Mouse (Mus musculus) stomach, embryonic 15.5 days (tissue): Measurements from ENCODE around the gene Otud7a. TPM values are rescaled to one million over a fixed set of nuclear protein-coding genes. Genes with fewer than 3 reads are reported as not detected.
A peak's percentile ranks its signal among the peaks of the same experiment; 100 is the strongest.

ENCODE experiments used
- ATAC-seq: fragments of 200-750 bp; cut with Nextera tagmentation; 2 replicates; pipeline ENCODE4 v1.8.0; 2017; ENCODE audit warnings: low read depth, moderate number of reproducible peaks, moderate TSS enrichment; ENCODE audit not compliant: insufficient read depth, low FRiP score
- H3K27ac ChIP-seq: fragments of 300-500 bp; sonication (generic); 2 replicates; pipeline ENCODE4 v1.5.1; 2015; ENCODE audit warnings: mild to moderate bottlenecking, inconsistent platforms
- H3K27me3 ChIP-seq: fragments of 300-500 bp; sonication (generic); replicated peaks from 2 replicates; pipeline ENCODE4 v1.6.1; 2015; ENCODE audit warnings: inconsistent platforms
- H3K36me3 ChIP-seq: fragments of 300-500 bp; sonication (generic); 2 replicates; pipeline ENCODE4 v1.6.1; 2015; ENCODE audit warnings: inconsistent platforms
- H3K4me1 ChIP-seq: fragments of 300-500 bp; sonication (generic); 2 replicates; pipeline ENCODE4 v1.6.1; 2015; ENCODE audit warnings: inconsistent platforms
- H3K4me2 ChIP-seq: fragments of 300-500 bp; sonication (generic); 2 replicates; pipeline ENCODE4 v1.6.1; 2015; ENCODE audit warnings: mild to moderate bottlenecking, inconsistent platforms
- H3K4me3 ChIP-seq: fragments of 300-500 bp; sonication (generic); replicated peaks from 2 replicates; pipeline ENCODE4 v1.5.1; 2015; ENCODE audit warnings: inconsistent platforms
- H3K9ac ChIP-seq: fragments of 300-500 bp; sonication (generic); 2 replicates; pipeline ENCODE4 v1.6.1; 2015; ENCODE audit warnings: inconsistent platforms
- H3K9me3 ChIP-seq: fragments of 300-500 bp; sonication (generic); 2 replicates; pipeline ENCODE4 v1.6.1; 2016; ENCODE audit warnings: inconsistent platforms
- WGBS: fragments of 180-500 bp; shearing (Covaris S2); methylation state at CpG from one replicate; pipeline ENCODE4 v1.1.7; 2015; 5-methylcytosine and 5-hydroxymethylcytosine counted together
- polyA plus RNA-seq: library from polyadenylated mRNA; unstranded; fragments of >200 nt; fragmentation: Nextera tagmentation; extraction: Ambion mirVana; gene quantifications from 2 replicates; pipeline ENCODE4 v1.2.1, GENCODE M21; 2015

Gene Otud7a
- polyA plus RNA-seq: 0.46 and 0.64 TPM in 2 replicates

GRCm38 (mm10) chr7:63444484-63445345 lies at the start of gene Otud7a:
Gene Otud7a, plus strand, starts transcription at chr7:63444751.
- H3K4me1 ChIP-seq: peaks cover 4% of the 10 kb centered on the region; the same call in 1 of the 2 replicates
- ATAC-seq: peak; percentile 83
- H3K27ac ChIP-seq: no peak within 1 kb of the TSS
- H3K9me3 ChIP-seq: no peaks in the 10 kb centered on the region
- WGBS: under 1% methylated on average over 115 of the region's 123 CpGs
- peak within 1 kb of the TSS; percentile 94 for H3K4me2 ChIP-seq
- no peaks in the 10 kb centered on the region for H3K36me3 ChIP-seq
- peak within 1 kb of the TSS; percentile 52 for H3K4me3 ChIP-seq
- peaks cover 21% of the 10 kb centered on the region for H3K27me3 ChIP-seq
- no peak within 1 kb of the TSS for H3K9ac ChIP-seq

DNA sequence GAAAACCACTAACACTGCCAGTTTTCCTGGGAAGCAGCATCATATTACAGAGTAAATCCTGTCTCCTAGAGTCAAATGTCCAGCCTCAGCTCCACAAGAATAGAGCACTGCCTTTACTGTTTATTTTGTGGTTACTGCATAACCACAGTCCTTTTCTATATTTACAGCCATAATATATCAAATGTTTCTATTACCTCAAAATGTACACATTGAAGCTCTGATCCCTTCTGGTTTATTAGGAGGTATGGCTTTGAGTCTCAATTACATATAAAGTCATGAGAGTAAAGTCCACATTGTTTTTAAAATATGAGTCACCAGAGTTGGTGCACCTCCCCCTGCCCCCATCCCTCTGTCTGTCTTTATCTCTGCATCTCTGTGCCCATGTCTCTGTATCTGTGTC lies 38.6 kb upstream of the Otud7a start:
- Histone ChIP-seq H3K27me3 (no peaks in the 10 kb centered on the region), H3K9ac (no peak overlapping the region), H3K27ac (no peak overlapping the region), H3K4me2 (no peak overlapping the region), H3K4me3 (no peak overlapping the region), H3K4me1 (no peaks in the 10 kb centered on the region), H3K9me3 (no peaks in the 10 kb centered on the region), H3K36me3 (no peaks in the 10 kb centered on the region)
- no peak for ATAC-seq

DNA sequence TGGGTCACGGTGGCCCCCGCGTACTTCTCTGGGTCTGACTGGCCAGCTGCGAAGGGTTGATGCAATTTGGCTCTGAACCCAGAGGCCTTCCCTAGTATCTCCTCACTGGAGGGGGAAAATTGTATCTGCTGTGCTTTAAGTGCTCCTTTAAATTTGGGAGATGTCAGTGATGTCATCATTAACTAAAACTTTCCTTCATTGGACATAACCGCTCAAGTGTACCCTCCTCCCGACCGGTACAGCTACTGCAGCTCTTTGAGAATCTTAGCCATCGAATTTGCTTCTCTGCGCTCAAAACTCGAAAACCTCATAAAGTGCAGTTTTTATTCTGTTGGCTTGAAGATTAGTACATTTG lies 772 bp downstream of the Otud7a start:
- peaks cover 21% of the 10 kb centered on the region for H3K27me3 ChIP-seq
- H3K9ac ChIP-seq: no peak overlapping the region
- ATAC-seq: 0 out of 2 replicates have a peak, but pooled peaks have one; percentile 4
- WGBS: 24% methylated on average over 10 of the region's 10 CpGs
- no peak overlapping the region for H3K27ac ChIP-seq
- H3K9me3 ChIP-seq: no peaks in the 10 kb centered on the region
- peak overlapping the region; percentile 52 for H3K4me3 ChIP-seq
- peaks cover 4% of the 10 kb centered on the region; the same call in 1 of the 2 replicates for H3K4me1 ChIP-seq
- peak overlapping the region; percentile 94 for H3K4me2 ChIP-seq
- no peaks in the 10 kb centered on the region for H3K36me3 ChIP-seq

- H3K4me2 ChIP-seq: no peak overlapping the region
- H3K4me1 ChIP-seq: peaks cover 4% of the 10 kb centered on the region; the same call in 1 of the 2 replicates
- 28% methylated on average over 1 of the region's 1 CpGs for WGBS
These were observed 2.4 kb downstream of the Otud7a start for GRCm38 (mm10) chr7:63446951-63447350.

DNA sequence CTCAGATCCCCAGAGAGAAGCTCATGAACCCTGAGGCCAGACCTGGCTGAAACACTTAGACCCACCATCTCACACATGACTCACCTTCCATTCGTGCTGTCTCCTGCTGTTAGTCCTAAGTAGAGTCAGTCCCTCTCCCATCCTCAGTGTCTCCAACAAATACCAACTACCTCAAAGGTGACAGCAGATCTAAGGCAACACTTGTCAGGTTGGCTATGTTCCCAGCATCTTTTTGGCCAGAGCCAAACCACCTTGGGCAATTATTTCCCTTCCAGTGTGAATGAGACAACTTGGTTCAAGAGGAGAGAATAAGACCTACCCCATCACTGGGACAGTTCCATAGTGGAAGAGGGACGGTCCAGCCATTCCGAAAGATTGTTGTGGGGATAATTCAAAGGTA lies 10.7 kb downstream of the Otud7a start:
- Histone ChIP-seq H3K9ac (no peak overlapping the region), H3K4me2 (no peak overlapping the region), H3K27ac (no peak overlapping the region), H3K27me3 (no peaks in the 10 kb centered on the region), H3K9me3 (no peaks in the 10 kb centered on the region), H3K4me1 (no peaks in the 10 kb centered on the region), H3K4me3 (no peak overlapping the region), H3K36me3 (no peaks in the 10 kb centered on the region)
- 80% methylated on average over 3 of the region's 3 CpGs for WGBS
- no peak for ATAC-seq

More at GRCm38 (mm10) chr7:63446951-63447350, 2.4 kb downstream of the Otud7a start:
- Histone ChIP-seq H3K36me3 (no peaks in the 10 kb centered on the region), H3K27ac (no peak overlapping the region), H3K9me3 (no peaks in the 10 kb centered on the region), H3K4me3 (no peak overlapping the region), H3K27me3 (peaks cover 21% of the 10 kb centered on the region), H3K9ac (no peak overlapping the region)
- ATAC-seq: no peak

DNA sequence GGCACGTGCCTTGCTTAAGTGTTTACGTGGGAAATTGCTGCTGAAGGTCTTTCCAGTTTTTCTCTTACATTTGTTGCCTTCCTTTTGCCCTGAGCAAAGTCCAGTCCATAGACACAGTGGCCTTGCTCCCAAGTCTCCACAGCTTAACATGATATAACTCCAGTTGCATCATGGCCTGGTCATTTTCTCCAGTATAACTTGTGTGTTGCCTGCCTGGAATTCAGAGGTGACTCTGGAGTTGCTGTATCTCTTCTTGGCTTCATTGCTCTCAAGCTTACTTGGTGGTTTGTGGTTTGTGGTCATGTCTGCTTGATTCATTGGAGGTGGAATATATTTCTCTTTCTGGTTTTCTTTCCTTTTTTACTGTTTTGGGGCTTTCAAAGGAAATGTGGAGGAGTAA lies 17.7 kb downstream of the Otud7a start:
- no peaks in the 10 kb centered on the region for H3K36me3 ChIP-seq
- H3K27me3 ChIP-seq: no peaks in the 10 kb centered on the region
- ATAC-seq: no peak
- no peak overlapping the region for H3K27ac ChIP-seq
- no peaks in the 10 kb centered on the region for H3K4me1 ChIP-seq
- H3K9ac ChIP-seq: no peak overlapping the region
- H3K9me3 ChIP-seq: no peaks in the 10 kb centered on the region
- 67% methylated on average over 2 of the region's 2 CpGs for WGBS
- no peak overlapping the region for H3K4me2 ChIP-seq
- no peak overlapping the region for H3K4me3 ChIP-seq

DNA sequence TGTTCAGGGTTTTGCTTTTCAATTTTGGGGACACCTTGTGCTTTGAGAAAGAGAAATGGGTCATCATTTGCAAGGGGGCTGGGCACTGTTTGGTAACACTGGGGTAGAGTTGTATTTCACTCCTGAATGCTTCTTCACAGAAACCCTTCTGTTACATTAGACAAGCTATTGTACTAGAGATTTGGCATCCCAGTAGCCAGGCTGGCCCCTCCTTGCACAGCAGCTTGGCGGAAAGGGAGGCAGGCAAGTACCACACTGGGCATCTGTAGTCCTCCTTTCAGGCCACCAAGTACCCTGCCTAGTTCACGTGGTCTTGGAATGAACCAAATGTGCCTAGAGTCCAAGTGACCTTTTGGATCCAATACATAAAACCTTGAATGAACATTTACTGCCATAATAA lies 18.1 kb downstream of the Otud7a start:
- H3K9me3 ChIP-seq: no peaks in the 10 kb centered on the region
- no peak for ATAC-seq
- WGBS: 83% methylated on average over 2 of the region's 2 CpGs
- H3K9ac ChIP-seq: no peak overlapping the region
- H3K4me2 ChIP-seq: no peak overlapping the region
- H3K4me3 ChIP-seq: no peak overlapping the region
- H3K27ac ChIP-seq: no peak overlapping the region
- H3K27me3 ChIP-seq: no peaks in the 10 kb centered on the region
- H3K36me3 ChIP-seq: no peaks in the 10 kb centered on the region
- H3K4me1 ChIP-seq: no peaks in the 10 kb centered on the region

- no peak for ATAC-seq
- Histone ChIP-seq H3K9me3 (no peaks in the 10 kb centered on the region), H3K4me2 (no peak overlapping the region), H3K4me1 (no peaks in the 10 kb centered on the region), H3K36me3 (no peaks in the 10 kb centered on the region), H3K27me3 (no peaks in the 10 kb centered on the region), H3K9ac (no peak overlapping the region), H3K4me3 (no peak overlapping the region), H3K27ac (no peak overlapping the region)
- WGBS: 86% methylated on average over 6 of the region's 6 CpGs
These were observed 22.2 kb downstream of the Otud7a start for GRCm38 (mm10) chr7:63466729-63467128.

- Histone ChIP-seq H3K36me3 (no peaks in the 10 kb centered on the region), H3K4me2 (no peak overlapping the region), H3K4me1 (no peaks in the 10 kb centered on the region), H3K9ac (no peak overlapping the region), H3K9me3 (no peaks in the 10 kb centered on the region), H3K27ac (no peak overlapping the region), H3K27me3 (no peaks in the 10 kb centered on the region), H3K4me3 (no peak overlapping the region)
- ATAC-seq: no peak
- 72% methylated on average over 3 of the region's 3 CpGs for WGBS
These were observed 23.7 kb downstream of the Otud7a start for GRCm38 (mm10) chr7:63468258-63468657.

- no peaks in the 10 kb centered on the region for H3K4me1 ChIP-seq
- no peak overlapping the region for H3K9ac ChIP-seq
- no peak overlapping the region for H3K4me2 ChIP-seq
- 86% methylated on average over 2 of the region's 2 CpGs for WGBS
- no peaks in the 10 kb centered on the region for H3K27me3 ChIP-seq
- H3K36me3 ChIP-seq: no peaks in the 10 kb centered on the region
- H3K4me3 ChIP-seq: no peak overlapping the region
- ATAC-seq: no peak
- no peak overlapping the region for H3K27ac ChIP-seq
- no peaks in the 10 kb centered on the region for H3K9me3 ChIP-seq
These were observed 38.5 kb downstream of the Otud7a start for GRCm38 (mm10) chr7:63483091-63483490.

- Histone ChIP-seq H3K9me3 (no peaks in the 10 kb centered on the region), H3K27ac (no peak overlapping the region), H3K4me1 (no peaks in the 10 kb centered on the region), H3K27me3 (no peaks in the 10 kb centered on the region; the same call in 1 of the 2 replicates), H3K36me3 (no peaks in the 10 kb centered on the region), H3K9ac (no peak overlapping the region), H3K4me2 (no peak overlapping the region), H3K4me3 (no peak overlapping the region)
- WGBS: 67% methylated on average over 9 of the region's 9 CpGs
- ATAC-seq: no peak
These were observed 52.5 kb downstream of the Otud7a start for GRCm38 (mm10) chr7:63497051-63497547.

- ATAC-seq: no peak
- Histone ChIP-seq H3K27me3 (no peaks in the 10 kb centered on the region; the same call in 1 of the 2 replicates), H3K9ac (no peak overlapping the region), H3K9me3 (no peaks in the 10 kb centered on the region), H3K27ac (no peak overlapping the region), H3K4me3 (no peak overlapping the region), H3K4me2 (no peak overlapping the region), H3K4me1 (no peaks in the 10 kb centered on the region), H3K36me3 (no peaks in the 10 kb centered on the region)
- WGBS: 17% methylated on average over 2 of the region's 2 CpGs
These were observed 59.7 kb downstream of the Otud7a start for GRCm38 (mm10) chr7:63504202-63504601.
